Mouse (Mus musculus) spleen, adult 18-20 months (tissue): ENCODE measurements around the gene Rhbdl2.

Experiments
- DNase-seq, 2 experiments: peaks; one replicate each; pipeline ENCODE4 v3.0.0; 2022; ENCODE audit warnings: mixed read lengths in 2 of 2

Gene Rhbdl2

DNA sequence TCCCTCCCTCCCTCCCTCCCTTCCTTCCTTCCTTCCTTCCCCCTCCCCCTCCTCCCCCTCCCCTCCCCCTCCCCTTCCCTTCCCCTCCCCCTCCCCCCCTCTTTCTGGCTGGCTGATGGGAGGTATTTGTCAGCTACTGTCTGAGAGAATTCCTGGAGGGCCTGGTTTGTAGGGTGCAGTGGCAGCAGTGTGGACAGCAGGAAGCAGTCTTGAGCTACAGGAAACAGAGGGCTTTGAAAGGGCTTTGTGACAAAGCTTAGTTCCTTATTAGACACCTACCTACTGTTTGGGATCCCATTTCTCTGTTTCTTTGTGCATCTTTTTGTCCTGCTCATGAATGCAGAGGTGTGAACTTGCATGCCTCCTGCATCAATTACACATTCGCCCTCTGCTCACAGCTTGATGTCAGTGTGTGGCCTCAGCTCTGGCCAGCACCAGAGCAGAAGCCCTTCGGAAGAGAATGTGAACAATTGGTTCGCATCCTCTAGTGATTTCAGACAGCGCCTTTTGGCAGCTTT, 31.5 kb downstream of the Rhbdl2 start:
- DNase-seq: no peak

DNA sequence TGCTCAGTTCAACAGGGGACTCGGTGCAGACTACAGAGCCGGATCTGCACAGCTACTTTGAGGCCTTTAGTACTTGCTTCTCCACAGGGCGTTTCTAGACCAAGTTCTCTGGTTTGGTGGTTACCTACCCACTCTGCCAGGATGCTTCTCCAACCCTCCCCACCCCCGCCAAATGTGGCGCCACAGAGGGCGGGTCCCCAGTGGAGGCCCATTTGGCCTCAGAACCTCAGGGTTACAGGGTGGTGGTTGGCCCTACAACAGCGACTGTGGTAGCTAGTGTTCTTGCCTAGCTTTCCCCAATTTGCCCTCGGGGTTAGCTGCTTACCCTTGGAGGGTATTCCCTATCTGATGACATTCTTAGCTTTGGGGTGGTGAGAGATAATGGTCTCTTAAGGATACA, 54.5 kb downstream of the Rhbdl2 start:
- no peak for DNase-seq

DNA sequence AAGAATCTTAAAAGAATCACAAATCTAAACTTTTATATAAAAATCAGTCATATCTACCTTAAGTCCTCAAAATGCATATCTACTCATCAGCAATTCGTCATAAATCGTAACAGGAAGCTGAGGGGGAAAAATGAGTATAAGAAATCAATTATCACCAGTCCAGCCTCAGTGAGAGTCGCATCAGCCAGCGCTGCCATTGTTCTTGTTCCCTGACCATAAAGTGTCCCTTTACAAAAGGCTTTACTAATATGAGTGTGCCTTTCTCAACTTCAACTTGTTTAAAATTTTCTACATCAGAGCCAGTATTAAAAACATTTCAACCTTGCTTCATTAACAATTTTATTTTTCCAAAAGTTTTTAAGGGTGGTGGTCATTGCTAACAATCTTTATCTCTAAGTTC, 69.2 kb downstream of the Rhbdl2 start:
- no peak for DNase-seq

DNA sequence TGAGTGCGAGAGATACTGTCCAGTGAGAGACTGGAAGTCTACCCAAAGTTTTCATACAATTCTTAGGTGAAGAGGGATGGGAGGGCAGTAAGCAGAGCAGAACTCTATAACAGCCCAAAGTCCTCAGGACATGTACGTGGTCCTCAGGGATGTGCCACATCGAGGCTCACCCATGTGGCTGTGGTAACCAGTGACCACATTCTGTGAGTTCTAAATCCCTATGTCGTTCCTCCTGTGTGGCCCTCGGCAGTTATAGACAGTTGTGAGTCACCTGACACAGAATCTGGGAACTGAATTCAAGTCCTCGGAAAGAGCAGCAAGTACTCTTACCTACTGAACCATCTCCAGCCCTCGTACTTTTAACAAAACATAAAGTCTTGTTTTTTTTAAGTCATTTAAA, 70.4 kb downstream of the Rhbdl2 start:
- no peak for DNase-seq

DNA sequence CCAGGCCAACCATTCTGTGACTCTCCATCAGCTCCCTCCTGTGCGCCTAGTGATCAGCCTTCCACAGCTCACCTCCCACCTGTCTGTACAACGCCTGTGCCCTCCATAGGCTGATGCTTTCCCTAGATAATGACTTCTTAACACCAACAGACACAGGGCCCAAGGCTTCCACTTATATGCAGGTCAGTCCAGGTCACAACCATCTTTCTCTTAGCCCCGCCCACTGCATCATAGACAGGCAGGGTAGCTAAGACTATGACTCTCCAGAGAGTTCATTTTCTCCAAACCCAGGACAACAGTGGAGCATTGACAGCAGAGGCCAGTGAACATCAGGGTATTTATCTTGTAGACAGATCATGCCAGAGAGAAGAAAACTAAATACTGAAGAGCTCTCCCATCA, 71.7 kb downstream of the Rhbdl2 start, which contains the start of gene 4933427I04Rik:
Gene 4933427I04Rik (plus strand): TSS at position 301 of the 400 bp plus-strand sequence.
- no peak for DNase-seq

DNA sequence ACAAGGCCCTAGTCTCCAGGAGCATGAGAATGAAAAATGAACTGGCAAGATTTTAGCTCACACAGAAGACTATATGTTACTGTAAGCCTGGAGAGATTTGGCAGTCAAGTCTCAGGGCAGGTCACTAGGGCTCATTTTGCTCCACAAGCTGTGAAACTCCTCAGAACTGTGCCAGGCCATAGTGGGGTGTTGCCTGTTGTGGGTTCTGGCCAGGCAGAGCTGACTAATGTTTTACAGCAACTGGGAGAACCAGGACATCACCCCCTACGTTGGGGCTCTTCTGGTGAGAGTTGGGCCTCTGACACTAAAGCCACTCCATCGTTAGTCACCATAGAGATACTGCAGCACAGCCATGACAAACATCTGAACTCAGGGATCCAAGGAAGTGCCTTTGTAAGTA, 72.1 kb downstream of the Rhbdl2 start:
- DNase-seq: no peak

- no peak for DNase-seq
Observed at GRCm38 (mm10) chr4:123860621-123861020, 72.9 kb downstream of the Rhbdl2 start.
